Mouse (Mus musculus) brain, embryonic 14.5 days (tissue): ENCODE data around the gene Olfr541.

ENCODE experiments used
- CTCF ChIP-seq: fragments of 200-500 bp; IDR thresholded peaks from 2 replicates; pipeline ENCODE4 v1.5.1; 2012; ENCODE audit warnings: inconsistent platforms, mild to moderate bottlenecking, moderate library complexity, borderline replicate concordance; ENCODE audit not compliant: insufficient read depth, insufficient read length; ENCODE audit errors: extremely low read depth
- POLR2A ChIP-seq: fragments of 200-500 bp; IDR thresholded peaks from 2 replicates; pipeline ENCODE4 v1.6.1; 2012; ENCODE audit warnings: mild to moderate bottlenecking, inconsistent platforms, borderline replicate concordance; ENCODE audit not compliant: poor library complexity, insufficient read depth, insufficient read length, severe bottlenecking; ENCODE audit errors: extremely low read depth

DNA sequence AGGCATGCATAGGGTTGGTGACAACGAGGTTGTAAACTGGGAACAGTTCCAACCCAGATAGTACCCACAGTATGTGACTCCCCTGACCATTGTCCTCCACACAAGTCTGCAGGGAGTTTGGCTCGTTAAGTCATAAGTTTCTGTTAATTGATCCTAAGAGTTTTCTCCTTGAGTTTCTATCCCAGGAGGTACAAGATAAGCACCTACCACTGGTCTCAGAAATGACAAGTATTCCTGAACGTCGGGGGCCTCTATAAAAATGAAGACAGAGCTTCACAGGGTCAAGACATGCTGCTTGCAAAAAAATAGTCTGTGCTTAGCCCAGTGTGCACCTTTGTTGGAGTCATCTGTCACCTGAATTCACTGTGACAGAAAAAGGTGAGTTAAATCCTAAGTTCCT, 37.4 kb upstream of the Olfr541 start, which contains the start of gene Olfr539:
- TF ChIP-seq CTCF (no peak), POLR2A (no peak)
